In the genomic region with DNA sequence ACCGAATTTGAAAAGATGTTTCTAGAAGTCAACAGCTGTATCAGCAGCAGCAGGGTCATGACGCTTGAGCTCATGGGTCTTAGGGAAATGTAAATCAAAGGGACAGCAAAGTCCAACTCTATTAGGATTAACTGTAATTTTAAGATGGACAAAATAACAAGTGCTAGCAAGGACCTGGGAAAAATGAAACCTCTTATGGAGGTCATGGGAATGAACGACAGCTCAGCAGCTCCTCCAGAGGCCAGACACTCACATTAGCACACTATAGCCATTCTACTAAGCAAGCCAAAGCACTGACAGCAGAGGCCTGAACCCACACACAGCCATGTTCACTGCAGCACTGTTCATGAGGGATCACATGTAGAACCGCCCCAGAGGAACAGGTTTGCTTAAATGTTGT, we compare ENCODE assay signal across 19 mouse cellular contexts. TPM values are rescaled to one million over a fixed set of nuclear protein-coding genes. Genes with fewer than 3 reads are reported as not detected.
DNase-seq lines count a peak whose midpoint lies in the region; ATAC-seq and TF ChIP-seq lines count a peak whose summit lies in the region.
"Had no signal": no experiment of that assay in that cellular context is flagged by ENCODE, and none has a peak within 500 bp of the region (broad histone marks: within the 10 kb centered on the region; RNA-seq: fewer than 3 reads in every experiment).

No protein-coding gene starts in this region.

- H3K36me3 ChIP-seq in liver, postnatal 0 days (replicated peaks; ENCODE audit: insufficient read depth, low read length): no peaks in the 10 kb centered on the region
- H3K36me3 ChIP-seq in liver, embryonic 12.5 days: no peaks in the 10 kb centered on the region
- peaks cover 0 to 17% of the 10 kb centered on the region in 2 experiments; a peak in 2 of 4 replicates for H3K36me3 ChIP-seq in MEL (ENCODE audit: control insufficient read depth in 1 of 2, insufficient read depth in 2 of 2, low read length in 2 of 2)
- H3K36me3 ChIP-seq: liver, embryonic 15.5 days; midbrain, embryonic 15.5 days had no signal

- TF ChIP-seq CTCF in liver, postnatal 0 days (IDR thresholded peaks at IDR 0.05; ENCODE audit: low read depth): peak; percentile 49
- TF ChIP-seq CTCF in MEL (IDR thresholded peaks at IDR 0.05 in 2 of 3, conservative IDR thresholded peaks at IDR 0.05 in 1 of 3; ENCODE audit: control insufficient read depth in 1 of 3, insufficient read depth in 1 of 3, low read depth in 2 of 3, low read length in 3 of 3, poor library complexity in 1 of 3, severe bottlenecking in 1 of 3): peak in 1 of 3 experiments; percentile 19; a peak in 1 of 6 replicates

- H3K4me1 ChIP-seq in liver, postnatal 0 days (ENCODE audit: insufficient read depth): no peaks in the 10 kb centered on the region
- peaks cover 7% of the 10 kb centered on the region; the same call in 1 of the 2 replicates for H3K4me1 ChIP-seq in liver, embryonic 12.5 days
- peaks cover 2 to 10% of the 10 kb centered on the region in 2 experiments; a peak in 3 of 4 replicates for H3K4me1 ChIP-seq in MEL (ENCODE audit: control insufficient read depth in 1 of 2, insufficient read depth in 2 of 2, low read length in 2 of 2)
- H3K4me1 ChIP-seq: liver, embryonic 15.5 days; midbrain, embryonic 15.5 days had no signal

- no peaks in the 10 kb centered on the region for H3K27me3 ChIP-seq in liver, postnatal 0 days (ENCODE audit: insufficient read depth, low read length)
- peaks cover 21% of the 10 kb centered on the region for H3K27me3 ChIP-seq in liver, embryonic 12.5 days (replicated peaks)
- H3K27me3 ChIP-seq in MEL (ENCODE audit: control insufficient read depth in 1 of 2, insufficient read depth in 2 of 2, low read length in 2 of 2): peaks cover 0 to 4% of the 10 kb centered on the region in 2 experiments; a peak in 2 of 4 replicates
- H3K27me3 ChIP-seq: forebrain, embryonic 13.5 days; midbrain, embryonic 15.5 days had no signal

- H3K4me3 ChIP-seq in liver, postnatal 0 days (ENCODE audit: low read depth, low read length): no peak overlapping the region
- no peak overlapping the region for H3K4me3 ChIP-seq in liver, embryonic 12.5 days
- H3K4me3 ChIP-seq in MEL (ENCODE audit: control insufficient read depth in 1 of 2, insufficient read depth in 1 of 2, low read depth in 2 of 2, low read length in 2 of 2): no peak overlapping the region
- H3K4me3 ChIP-seq: forebrain, embryonic 13.5 days; liver, embryonic 15.5 days; midbrain, embryonic 15.5 days had no signal

- peak; percentile 40 for DNase-seq in heart, adult 11 months
- no peak for DNase-seq in heart, postnatal 14 days
- no peak for DNase-seq in liver, postnatal 0 days
- no peak for DNase-seq in MEL (ENCODE audit: low read depth, low spot score)
- DNase-seq in retina, postnatal 1 day: peak; percentile 42
- DNase-seq in left cerebral cortex, postnatal 14 days (ENCODE audit: low spot score in 2 of 2): no peak
- no peak for DNase-seq in adipocyte (ENCODE audit: low spot score)
- DNase-seq: adrenal gland, postnatal 36 days; kidney, adult 18-20 months; left cerebral cortex, postnatal 4 days had no signal

- H3K4me2 ChIP-seq in liver, postnatal 0 days (ENCODE audit: low read depth, low read length): no peak overlapping the region
- no peak overlapping the region for H3K4me2 ChIP-seq in liver, embryonic 12.5 days
- H3K4me2 ChIP-seq: forebrain, embryonic 13.5 days; liver, embryonic 15.5 days; midbrain, embryonic 15.5 days had no signal

- TF ChIP-seq EP300 in liver, postnatal 0 days (IDR thresholded peaks at IDR 0.05; ENCODE audit: low read depth): no peak
- TF ChIP-seq EP300 in MEL (IDR thresholded peaks at IDR 0.05; ENCODE audit: low read depth in 1 of 2, low read length in 2 of 2): no peak

- TF ChIP-seq RAD21 in MEL (IDR thresholded peaks at IDR 0.05; ENCODE audit: low read depth, low read length): peak; percentile 13

- H3K79me2 ChIP-seq in MEL (ENCODE audit: control insufficient read depth, insufficient read depth, low read length, poor library complexity): no peaks in the 10 kb centered on the region

- intact Hi-C loops in heart, postnatal 14 days (cut with DNase I): no loop called here
- intact Hi-C loops in left cerebral cortex, postnatal 14 days (cut with DNase I): no loop called here

- WGBS in liver, postnatal 0 days (ENCODE audit: insufficient replicate concordance): 71% methylated on average over 4 of the region's 4 CpGs
- 59% methylated on average over 4 of the region's 4 CpGs for WGBS in liver, embryonic 12.5 days (ENCODE audit: insufficient replicate concordance)

- no peak overlapping the region for H3K27ac ChIP-seq in liver, postnatal 0 days (ENCODE audit: low read depth)
- no peak overlapping the region for H3K27ac ChIP-seq in liver, embryonic 12.5 days
- H3K27ac ChIP-seq in MEL (ENCODE audit: control insufficient read depth, low read depth, low read length): no peak overlapping the region
- H3K27ac ChIP-seq: forebrain, embryonic 13.5 days; liver, embryonic 15.5 days; midbrain, embryonic 15.5 days had no signal

- no peaks in the 10 kb centered on the region for H3K9me3 ChIP-seq in liver, postnatal 0 days (ENCODE audit: low read length)
- no peaks in the 10 kb centered on the region for H3K9me3 ChIP-seq in liver, embryonic 12.5 days (replicated peaks)
- H3K9me3 ChIP-seq in MEL (replicated peaks; ENCODE audit: insufficient read depth, low read length): no peaks in the 10 kb centered on the region
- H3K9me3 ChIP-seq: forebrain, embryonic 13.5 days; liver, embryonic 15.5 days; midbrain, embryonic 15.5 days had no signal

- no peak for ATAC-seq in liver, postnatal 0 days
- no peak for ATAC-seq in liver, embryonic 12.5 days
- ATAC-seq: forebrain, embryonic 13.5 days; midbrain, embryonic 15.5 days had no signal

- no peak for TF ChIP-seq POLR2A in MEL (IDR thresholded peaks at IDR 0.05; ENCODE audit: control insufficient read depth in 1 of 2, insufficient read depth in 1 of 2, low read depth in 1 of 2, low read length in 2 of 2, poor library complexity in 1 of 2)

- H3K9ac ChIP-seq in liver, postnatal 0 days (replicated peaks): no peak overlapping the region
- no peak overlapping the region for H3K9ac ChIP-seq in liver, embryonic 12.5 days
- H3K9ac ChIP-seq in MEL (ENCODE audit: control insufficient read depth, low read depth, low read length, poor library complexity, severe bottlenecking): no peak overlapping the region
- H3K9ac ChIP-seq: forebrain, embryonic 13.5 days; liver, embryonic 15.5 days; midbrain, embryonic 15.5 days had no signal

TF ChIP-seq in MEL, 35 proteins besides CTCF, POLR2A, EP300 and RAD21:
- TF ChIP-seq HCFC1 (IDR thresholded peaks at IDR 0.05; ENCODE audit: low read depth, low read length): no peak
- no peak for TF ChIP-seq SIN3A (IDR thresholded peaks at IDR 0.05; ENCODE audit: low read length)
- no peak for TF ChIP-seq POLR2AphosphoS2 (IDR thresholded peaks at IDR 0.05; ENCODE audit: low read length)
- no peak for TF ChIP-seq USF1 (IDR thresholded peaks at IDR 0.05; ENCODE audit: low read depth, low read length)
- TF ChIP-seq POLR2AphosphoS5 (IDR thresholded peaks at IDR 0.05; ENCODE audit: borderline replicate concordance, low read depth, low read length): no peak
- TF ChIP-seq GATA1 (IDR thresholded peaks at IDR 0.05; ENCODE audit: low read depth, low read length): no peak
- no peak for TF ChIP-seq RCOR1 (IDR thresholded peaks at IDR 0.05; ENCODE audit: low read depth, low read length)
- no peak for TF ChIP-seq TBP (IDR thresholded peaks at IDR 0.05; ENCODE audit: low read depth, low read length)

RNA-seq across cellular contexts. Expression of a gene that starts 7.2 kb away (rescaled TPM):
- total RNA-seq in heart, postnatal 14 days (2021): not detected
- not detected in 2 replicates for polyA plus RNA-seq in liver, postnatal 0 days (2015; fragmentation: Nextera tagmentation; extraction: Ambion mirVana)
- polyA plus RNA-seq in liver, embryonic 12.5 days (2016; fragmentation: Nextera tagmentation; extraction: Ambion mirVana): not detected in 2 replicates
- not detected in 2 replicates for total RNA-seq in MEL (2012; rRNA removed)
- not detected for polyA plus RNA-seq in MEL (2012; ENCODE audit: insufficient read depth in 1 of 2, insufficient read length in 2 of 2, low read depth in 1 of 2, low replicate concordance in 2 of 2, missing spikeins in 1 of 2)
- total RNA-seq in left cerebral cortex, postnatal 14 days (2021): under 1 TPM in 1 of 2 experiments, not detected in 1; 0.15 TPM
- total RNA-seq: adrenal gland, postnatal 36 days; gastrocnemius, adult 8-10 months; layer of hippocampus, adult 8-10 months had no signal
- polyA plus RNA-seq: cortical plate, adult 2 months; forebrain, embryonic 13.5 days; hindbrain, embryonic 11.5 days; liver, embryonic 15.5 days; midbrain, embryonic 15.5 days; neural tube, embryonic 14.5 days had no signal

RNA-seq across cellular contexts. Expression of a gene that starts 14.6 kb away (rescaled TPM):
- 1 to 10 TPM; 1.7 to 5.4 TPM for total RNA-seq in heart, postnatal 14 days (2021)
- polyA plus RNA-seq in liver, postnatal 0 days (2015; fragmentation: Nextera tagmentation; extraction: Ambion mirVana): 12.1 and 13.3 TPM in 2 replicates
- polyA plus RNA-seq in liver, embryonic 12.5 days (2016; fragmentation: Nextera tagmentation; extraction: Ambion mirVana): 28.9 and 29.0 TPM in 2 replicates
- 0.20 and 0.62 TPM in 2 replicates for total RNA-seq in MEL (2012; rRNA removed)
- 1 to 10 TPM in 1 of 2 experiments, not detected in 1; 5.1 TPM for polyA plus RNA-seq in MEL (2012; ENCODE audit: insufficient read depth in 1 of 2, insufficient read length in 2 of 2, low read depth in 1 of 2, low replicate concordance in 2 of 2, missing spikeins in 1 of 2)
- total RNA-seq in left cerebral cortex, postnatal 14 days (2021): 1 to 10 TPM in 1 of 2 experiments, under 1 TPM in 1; 0.87 to 1.0 TPM

Comparison
In these comparisons a context has a peak if more than half of its experiments do, and no peak if none do; other contexts are left out.
1. DNase-seq: peak in heart, adult 11 months (single experiment) and retina, postnatal 1 day (single experiment); none in heart, postnatal 14 days (0 of 2), liver, postnatal 0 days (single experiment), MEL (single experiment), left cerebral cortex, postnatal 14 days (0 of 2) and adipocyte (single experiment).